Mouse (Mus musculus): ENCODE results near the gene Acot7. TPM values are rescaled to one million over a fixed set of nuclear protein-coding genes. Genes with fewer than 3 reads are reported as not detected.
A peak's percentile ranks its signal among the peaks of the same experiment; 100 is the strongest.

The Acot7 gene
- polyA plus RNA-seq, 1 experiment from 2014 or later: 11.9 TPM

GRCm38 (mm10) chr4:152294188-152294929, 116.4 kb downstream of the Acot7 start:
- H3K27ac ChIP-seq (ENCODE audit: low read length): no peak overlapping the region
- WGBS (ENCODE audit: insufficient replicate concordance): 30% methylated on average over 10 of the region's 10 CpGs
- H3K9me3 ChIP-seq (replicated peaks; ENCODE audit: control insufficient read depth, low read length): no peaks in the 10 kb centered on the region
- H3K9ac ChIP-seq (ENCODE audit: low read depth, low read length): no peak overlapping the region
- no peak overlapping the region for H3K4me3 ChIP-seq (ENCODE audit: low read depth, low read length)
- peaks cover 22% of the 10 kb centered on the region for H3K4me1 ChIP-seq (ENCODE audit: control insufficient read depth, low read depth, low read length)
- H3K27me3 ChIP-seq (ENCODE audit: control insufficient read depth, insufficient read depth, low read depth, low read length): peaks cover 46% of the 10 kb centered on the region
- H3K4me2 ChIP-seq (ENCODE audit: low read depth, low read length): no peak overlapping the region
- ATAC-seq (ENCODE audit: low read depth): no peak
- no peaks in the 10 kb centered on the region for H3K36me3 ChIP-seq (ENCODE audit: control insufficient read depth, insufficient read depth)

GRCm38 (mm10) chr4:152295916-152296315, 118.0 kb downstream of the Acot7 start:
- 10% methylated on average over 4 of the region's 4 CpGs for WGBS (ENCODE audit: insufficient replicate concordance)
- peak overlapping the region; percentile 32 for H3K4me3 ChIP-seq (ENCODE audit: low read depth, low read length)
- peaks cover 32% of the 10 kb centered on the region for H3K27me3 ChIP-seq (ENCODE audit: control insufficient read depth, insufficient read depth, low read depth, low read length)
- H3K36me3 ChIP-seq (ENCODE audit: control insufficient read depth, insufficient read depth): peaks cover 3% of the 10 kb centered on the region; the same call in 1 of the 2 replicates
- H3K9ac ChIP-seq (ENCODE audit: low read depth, low read length): peak overlapping the region; percentile 33
- no peak for ATAC-seq (ENCODE audit: low read depth)
- H3K9me3 ChIP-seq (replicated peaks; ENCODE audit: control insufficient read depth, low read length): no peaks in the 10 kb centered on the region
- peak overlapping the region; percentile 70 for H3K4me2 ChIP-seq (ENCODE audit: low read depth, low read length)
- peak overlapping the region; percentile 45 for H3K27ac ChIP-seq (ENCODE audit: low read length)
- peaks cover 22% of the 10 kb centered on the region for H3K4me1 ChIP-seq (ENCODE audit: control insufficient read depth, low read depth, low read length)

- no peak for ATAC-seq (ENCODE audit: low read depth)
- peak overlapping the region; percentile 92 for H3K27ac ChIP-seq (ENCODE audit: low read length)
- H3K36me3 ChIP-seq (ENCODE audit: control insufficient read depth, insufficient read depth): peaks cover 3% of the 10 kb centered on the region; the same call in 1 of the 2 replicates
- H3K4me2 ChIP-seq (ENCODE audit: low read depth, low read length): peak overlapping the region; percentile 70
- under 1% methylated on average over 8 of the region's 8 CpGs for WGBS (ENCODE audit: insufficient replicate concordance)
- peaks cover 27% of the 10 kb centered on the region for H3K27me3 ChIP-seq (ENCODE audit: control insufficient read depth, insufficient read depth, low read depth, low read length)
- peaks cover 22% of the 10 kb centered on the region for H3K4me1 ChIP-seq (ENCODE audit: control insufficient read depth, low read depth, low read length)
- no peaks in the 10 kb centered on the region for H3K9me3 ChIP-seq (replicated peaks; ENCODE audit: control insufficient read depth, low read length)
- peak overlapping the region; percentile 80 for H3K9ac ChIP-seq (ENCODE audit: low read depth, low read length)
- H3K4me3 ChIP-seq (ENCODE audit: low read depth, low read length): peak overlapping the region; percentile 75
These were observed 118.4 kb downstream of the Acot7 start for GRCm38 (mm10) chr4:152296371-152296770.

GRCm38 (mm10) chr4:152296874-152297861, 119.2 kb downstream of the Acot7 start, which contains the start of gene Icmt:
Gene Icmt, plus strand, starts transcription at chr4:152297227.
- Histone ChIP-seq H3K27ac (ENCODE audit: low read length) (peak within 1 kb of the TSS; percentile 92), H3K27me3 (ENCODE audit: control insufficient read depth, insufficient read depth, low read depth, low read length) (peaks cover 19% of the 10 kb centered on the region), H3K9ac (ENCODE audit: low read depth, low read length) (peak within 1 kb of the TSS; percentile 85), H3K9me3 (replicated peaks; ENCODE audit: control insufficient read depth, low read length) (no peaks in the 10 kb centered on the region), H3K4me2 (ENCODE audit: low read depth, low read length) (peak within 1 kb of the TSS; percentile 97), H3K36me3 (ENCODE audit: control insufficient read depth, insufficient read depth) (peaks cover 3% of the 10 kb centered on the region; the same call in 1 of the 2 replicates), H3K4me1 (ENCODE audit: control insufficient read depth, low read depth, low read length) (peaks cover 22% of the 10 kb centered on the region), H3K4me3 (ENCODE audit: low read depth, low read length) (peak within 1 kb of the TSS; percentile 82)
- peak; percentile 94 for ATAC-seq (ENCODE audit: low read depth)
- WGBS (ENCODE audit: insufficient replicate concordance): under 1% methylated on average over 119 of the region's 119 CpGs

GRCm38 (mm10) chr4:152298836-152299235, 120.9 kb downstream of the Acot7 start:
- Histone ChIP-seq H3K9me3 (replicated peaks; ENCODE audit: control insufficient read depth, low read length) (no peaks in the 10 kb centered on the region), H3K4me2 (ENCODE audit: low read depth, low read length) (no peak overlapping the region), H3K27ac (ENCODE audit: low read length) (no peak overlapping the region), H3K9ac (ENCODE audit: low read depth, low read length) (no peak overlapping the region), H3K4me3 (ENCODE audit: low read depth, low read length) (no peak overlapping the region), H3K4me1 (ENCODE audit: control insufficient read depth, low read depth, low read length) (peaks cover 22% of the 10 kb centered on the region), H3K27me3 (ENCODE audit: control insufficient read depth, insufficient read depth, low read depth, low read length) (peaks cover 4% of the 10 kb centered on the region), H3K36me3 (ENCODE audit: control insufficient read depth, insufficient read depth) (peaks cover 3% of the 10 kb centered on the region; the same call in 1 of the 2 replicates)
- no peak for ATAC-seq (ENCODE audit: low read depth)
- 79% methylated on average over 14 of the region's 14 CpGs for WGBS (ENCODE audit: insufficient replicate concordance)

GRCm38 (mm10) chr4:152300375-152300774, 122.4 kb downstream of the Acot7 start:
- H3K4me3 ChIP-seq (ENCODE audit: low read depth, low read length): no peak overlapping the region
- H3K9ac ChIP-seq (ENCODE audit: low read depth, low read length): no peak overlapping the region
- ATAC-seq (ENCODE audit: low read depth): no peak
- H3K27me3 ChIP-seq (ENCODE audit: control insufficient read depth, insufficient read depth, low read depth, low read length): no peaks in the 10 kb centered on the region
- no peak overlapping the region for H3K4me2 ChIP-seq (ENCODE audit: low read depth, low read length)
- no peaks in the 10 kb centered on the region for H3K9me3 ChIP-seq (replicated peaks; ENCODE audit: control insufficient read depth, low read length)
- peaks cover 21% of the 10 kb centered on the region for H3K4me1 ChIP-seq (ENCODE audit: control insufficient read depth, low read depth, low read length)
- H3K36me3 ChIP-seq (ENCODE audit: control insufficient read depth, insufficient read depth): peaks cover 7% of the 10 kb centered on the region; the same call in 1 of the 2 replicates
- no peak overlapping the region for H3K27ac ChIP-seq (ENCODE audit: low read length)
- WGBS (ENCODE audit: insufficient replicate concordance): 79% methylated on average over 8 of the region's 8 CpGs

GRCm38 (mm10) chr4:152302012-152302411, 124.1 kb downstream of the Acot7 start:
- no peak overlapping the region for H3K9ac ChIP-seq (ENCODE audit: low read depth, low read length)
- 74% methylated on average over 11 of the region's 11 CpGs for WGBS (ENCODE audit: insufficient replicate concordance)
- peaks cover 7% of the 10 kb centered on the region; the same call in 1 of the 2 replicates for H3K36me3 ChIP-seq (ENCODE audit: control insufficient read depth, insufficient read depth)

GRCm38 (mm10) chr4:152303172-152303571, 125.2 kb downstream of the Acot7 start:
- Histone ChIP-seq H3K27ac (ENCODE audit: low read length) (no peak overlapping the region), H3K27me3 (ENCODE audit: control insufficient read depth, insufficient read depth, low read depth, low read length) (no peaks in the 10 kb centered on the region), H3K4me3 (ENCODE audit: low read depth, low read length) (no peak overlapping the region), H3K36me3 (ENCODE audit: control insufficient read depth, insufficient read depth) (peaks cover 7% of the 10 kb centered on the region; the same call in 1 of the 2 replicates), H3K9me3 (replicated peaks; ENCODE audit: control insufficient read depth, low read length) (no peaks in the 10 kb centered on the region), H3K4me1 (ENCODE audit: control insufficient read depth, low read depth, low read length) (peaks cover 8% of the 10 kb centered on the region), H3K9ac (ENCODE audit: low read depth, low read length) (no peak overlapping the region), H3K4me2 (ENCODE audit: low read depth, low read length) (no peak overlapping the region)
- peak; percentile 41; the same call in 1 of the 2 replicates for ATAC-seq (ENCODE audit: low read depth)
- WGBS (ENCODE audit: insufficient replicate concordance): 77% methylated on average over 10 of the region's 10 CpGs

More at GRCm38 (mm10) chr4:152302012-152302411, 124.1 kb downstream of the Acot7 start:
- H3K9me3 ChIP-seq (replicated peaks; ENCODE audit: control insufficient read depth, low read length): no peaks in the 10 kb centered on the region
- H3K27me3 ChIP-seq (ENCODE audit: control insufficient read depth, insufficient read depth, low read depth, low read length): no peaks in the 10 kb centered on the region
- H3K27ac ChIP-seq (ENCODE audit: low read length): no peak overlapping the region
- no peak overlapping the region for H3K4me2 ChIP-seq (ENCODE audit: low read depth, low read length)
- H3K4me1 ChIP-seq (ENCODE audit: control insufficient read depth, low read depth, low read length): peaks cover 14% of the 10 kb centered on the region
- no peak for ATAC-seq (ENCODE audit: low read depth)
- no peak overlapping the region for H3K4me3 ChIP-seq (ENCODE audit: low read depth, low read length)
